Mouse (Mus musculus): ENCODE data around the gene Wbp1. TPM values are rescaled to one million over a fixed set of nuclear protein-coding genes. Genes with fewer than 3 reads are reported as not detected.

Gene Wbp1
- total and polyA plus RNA-seq, 3 experiments: 42.4 to 72.8 TPM; not detected in 1

DNA sequence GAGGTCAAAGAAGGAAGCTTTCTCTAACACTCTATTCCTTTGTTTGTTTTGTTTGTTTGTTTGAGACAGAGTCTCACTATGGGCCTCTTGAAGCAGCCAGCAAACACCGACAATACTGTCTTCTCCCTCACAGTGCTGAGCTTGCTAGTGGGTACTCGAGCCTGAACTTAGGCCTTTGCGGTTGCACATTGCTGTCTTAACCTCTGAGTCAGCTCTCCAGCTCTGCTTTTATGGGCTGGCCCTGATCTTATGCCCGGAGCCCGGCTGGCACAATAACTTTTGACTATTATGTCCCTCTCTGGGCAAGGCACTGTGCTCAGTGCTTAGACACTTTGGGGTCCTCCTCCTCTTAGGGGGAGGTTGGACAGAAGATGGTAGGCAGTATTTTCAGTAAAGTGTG lies 48.5 kb upstream of the Wbp1 start (continued):
- TF ChIP-seq RCOR1 (IDR thresholded peaks at IDR 0.05; ENCODE audit: low read depth, low read length): no peak

DNA sequence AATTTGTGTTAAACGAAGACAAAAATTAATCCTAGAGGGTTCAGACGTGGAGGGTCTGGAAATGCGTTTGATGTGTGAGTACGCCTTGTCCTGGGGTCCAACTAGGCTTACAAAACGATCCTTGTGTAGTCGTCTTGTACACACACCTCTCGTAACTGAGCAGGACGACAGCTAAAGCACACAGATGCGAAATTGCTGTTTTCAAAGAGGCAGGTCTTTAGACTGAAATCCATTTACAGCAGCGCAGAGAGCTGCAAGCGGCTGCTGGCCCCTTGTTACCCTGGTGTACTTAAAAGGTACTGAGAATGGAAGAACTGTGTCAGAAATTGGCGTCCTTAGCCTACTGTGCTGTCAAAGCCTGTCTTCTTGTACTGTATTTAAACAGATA lies 44.9 kb upstream of the Wbp1 start:
- TF ChIP-seq MYB (IDR thresholded peaks at IDR 0.05; ENCODE audit: low read depth, low read length): no peak
- TF ChIP-seq EP300 (IDR thresholded peaks at IDR 0.05; ENCODE audit: low read depth in 1 of 2, low read length in 2 of 2): no peak
- TF ChIP-seq MAFK (IDR thresholded peaks at IDR 0.05; ENCODE audit: borderline replicate concordance, low read depth, low read length): no peak
- no peak for TF ChIP-seq MAZ (IDR thresholded peaks at IDR 0.05; ENCODE audit: low read depth, low read length)
- no peak for TF ChIP-seq POLR2AphosphoS5 (IDR thresholded peaks at IDR 0.05; ENCODE audit: borderline replicate concordance, low read depth, low read length)
- peak; percentile 74 for DNase-seq (ENCODE audit: low read depth, low spot score)
- Histone ChIP-seq H3K9ac (ENCODE audit: control insufficient read depth, low read depth, low read length, poor library complexity, severe bottlenecking) (peak overlapping the region; percentile 84), H3K79me2 (ENCODE audit: control insufficient read depth, insufficient read depth, low read length, poor library complexity) (peaks cover 8% of the 10 kb centered on the region), H3K27me3 (ENCODE audit: control insufficient read depth in 1 of 2, insufficient read depth in 2 of 2, low read length in 2 of 2) (no peaks in the 10 kb centered on the region), H3K4me3 (ENCODE audit: control insufficient read depth in 1 of 2, insufficient read depth in 1 of 2, low read depth in 2 of 2, low read length in 2 of 2) (peak overlapping the region; percentile 79 to 90), H3K36me3 (ENCODE audit: control insufficient read depth in 1 of 2, insufficient read depth in 2 of 2, low read length in 2 of 2) (peaks cover 0 to 9% of the 10 kb centered on the region in 2 experiments; a peak in 2 of 4 replicates), H3K9me3 (replicated peaks; ENCODE audit: insufficient read depth, low read length) (no peaks in the 10 kb centered on the region), H3K4me1 (ENCODE audit: control insufficient read depth in 1 of 2, insufficient read depth in 2 of 2, low read length in 2 of 2) (peaks cover 4 to 8% of the 10 kb centered on the region in 2 experiments; a peak in 3 of 4 replicates), H3K27ac (ENCODE audit: control insufficient read depth, low read depth, low read length) (peak overlapping the region; percentile 20; the same call in 1 of the 2 replicates)

DNA sequence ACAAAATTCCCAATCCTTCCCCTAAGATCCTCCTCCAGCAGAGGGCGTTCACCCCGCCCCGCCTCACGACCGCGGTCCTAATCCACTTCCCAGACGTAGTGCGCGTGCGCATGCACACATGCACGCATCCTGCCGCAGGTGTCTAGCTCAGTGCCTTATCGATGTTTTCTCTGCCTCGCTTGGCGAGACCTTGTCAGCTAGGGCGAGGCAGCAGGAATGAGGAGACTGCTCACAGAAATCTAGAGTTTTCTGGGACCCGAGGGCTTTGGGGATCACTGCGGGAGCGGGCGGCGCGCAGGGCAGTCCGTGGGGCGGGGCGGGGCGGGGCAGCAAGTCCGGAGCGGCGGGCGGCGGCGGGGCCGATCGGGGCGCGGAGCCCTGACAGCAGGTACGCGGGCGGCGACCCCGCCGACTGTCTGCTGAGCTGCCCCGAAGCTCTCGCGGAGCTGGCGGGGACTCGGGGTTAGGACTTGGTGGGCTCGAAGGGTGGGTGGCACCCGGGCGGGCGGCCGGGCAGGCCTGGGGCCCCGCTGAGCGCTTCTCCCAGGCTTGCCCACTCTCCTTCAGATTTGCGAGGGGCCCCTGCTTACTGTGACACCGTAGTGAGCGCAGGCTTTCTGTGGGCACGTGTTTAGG lies 44.4 kb upstream of the Wbp1 start, which contains the start of gene Dctn1:
Dctn1 (plus strand) TSS at position 314 of the 636 bp plus-strand sequence.
- peak; percentile 95 for DNase-seq (ENCODE audit: low read depth, low spot score)
- peak; percentile 80; the same call in 1 of the 2 replicates for TF ChIP-seq MYC (IDR thresholded peaks at IDR 0.05; ENCODE audit: low read depth, low read length)
- 0 out of 2 replicates have a peak, but pooled peaks have one; percentile 72 for TF ChIP-seq MAZ (IDR thresholded peaks at IDR 0.05; ENCODE audit: low read depth, low read length)
- 0 out of 2 replicates have a peak, but pooled peaks have one; percentile 71 for TF ChIP-seq UBTF (IDR thresholded peaks at IDR 0.05; ENCODE audit: borderline replicate concordance, insufficient read depth, low read depth, low read length)
- TF ChIP-seq JUND (IDR thresholded peaks at IDR 0.05; ENCODE audit: low read depth, low read length): no peak
- TF ChIP-seq NELFE (IDR thresholded peaks at IDR 0.05; ENCODE audit: low read depth, low read length): peak; percentile 60
- peak; percentile 99 for TF ChIP-seq MAX (IDR thresholded peaks at IDR 0.05; ENCODE audit: low read length)
- TF ChIP-seq EP300 (IDR thresholded peaks at IDR 0.05; ENCODE audit: low read depth in 1 of 2, low read length in 2 of 2): no peak
- peak; percentile 76 for TF ChIP-seq SIN3A (IDR thresholded peaks at IDR 0.05; ENCODE audit: low read length)
- TF ChIP-seq SMC3 (IDR thresholded peaks at IDR 0.05; ENCODE audit: low read depth, low read length): peak; percentile 45
- peak; percentile 53; the same call in 1 of the 2 replicates for TF ChIP-seq ELF1 (IDR thresholded peaks at IDR 0.05; ENCODE audit: low read depth, low read length)
- TF ChIP-seq E2F4 (IDR thresholded peaks at IDR 0.05; ENCODE audit: borderline replicate concordance, low read depth, low read length): no peak
- 0 out of 2 replicates have a peak, but pooled peaks have one; percentile 29 for TF ChIP-seq TBP (IDR thresholded peaks at IDR 0.05; ENCODE audit: low read depth, low read length)
- TF ChIP-seq USF1 (IDR thresholded peaks at IDR 0.05; ENCODE audit: low read depth, low read length): 0 out of 2 replicates have a peak, but pooled peaks have one; percentile 15
- TF ChIP-seq CTCF (IDR thresholded peaks at IDR 0.05 in 2 of 3, conservative IDR thresholded peaks at IDR 0.05 in 1 of 3; ENCODE audit: control insufficient read depth in 1 of 3, insufficient read depth in 1 of 3, low read depth in 2 of 3, low read length in 3 of 3, poor library complexity in 1 of 3, severe bottlenecking in 1 of 3): peak; percentile 78 to 81 (median 79)
- no peak for TF ChIP-seq ZKSCAN1 (IDR thresholded peaks at IDR 0.05; ENCODE audit: low read depth, low read length)
- TF ChIP-seq POLR2A (IDR thresholded peaks at IDR 0.05; ENCODE audit: control insufficient read depth in 1 of 2, insufficient read depth in 1 of 2, low read depth in 1 of 2, low read length in 2 of 2, poor library complexity in 1 of 2): peak; percentile 60 to 76; a peak in 3 of 4 replicates
- no peak for TF ChIP-seq POLR2AphosphoS2 (IDR thresholded peaks at IDR 0.05; ENCODE audit: low read length)
- peak; percentile 84 for TF ChIP-seq HCFC1 (IDR thresholded peaks at IDR 0.05; ENCODE audit: low read depth, low read length)
- TF ChIP-seq GATA1 (IDR thresholded peaks at IDR 0.05; ENCODE audit: low read depth, low read length): no peak
- TF ChIP-seq TCF12 (IDR thresholded peaks at IDR 0.05; ENCODE audit: low read depth, low read length): no peak
- TF ChIP-seq NRF1 (IDR thresholded peaks at IDR 0.05; ENCODE audit: insufficient read depth, low read depth, low read length, poor library complexity, severe bottlenecking): peak; percentile 92
- Histone ChIP-seq H3K36me3 (ENCODE audit: control insufficient read depth in 1 of 2, insufficient read depth in 2 of 2, low read length in 2 of 2) (peaks cover 0 to 9% of the 10 kb centered on the region in 2 experiments; a peak in 2 of 4 replicates), H3K79me2 (ENCODE audit: control insufficient read depth, insufficient read depth, low read length, poor library complexity) (peaks cover 8% of the 10 kb centered on the region), H3K27ac (ENCODE audit: control insufficient read depth, low read depth, low read length) (peak within 1 kb of the TSS; percentile 82), H3K9me3 (replicated peaks; ENCODE audit: insufficient read depth, low read length) (no peaks in the 10 kb centered on the region), H3K4me1 (ENCODE audit: control insufficient read depth in 1 of 2, insufficient read depth in 2 of 2, low read length in 2 of 2) (peaks cover 4 to 8% of the 10 kb centered on the region in 2 experiments; a peak in 3 of 4 replicates), H3K27me3 (ENCODE audit: control insufficient read depth in 1 of 2, insufficient read depth in 2 of 2, low read length in 2 of 2) (no peaks in the 10 kb centered on the region), H3K9ac (ENCODE audit: control insufficient read depth, low read depth, low read length, poor library complexity, severe bottlenecking) (peak within 1 kb of the TSS; percentile 84), H3K4me3 (ENCODE audit: control insufficient read depth in 1 of 2, insufficient read depth in 1 of 2, low read depth in 2 of 2, low read length in 2 of 2) (peak within 1 kb of the TSS; percentile 79 to 90)

All from MEL (cell line).